Mouse (Mus musculus): ENCODE results near the gene Plcb4. TPM values are rescaled to one million over a fixed set of nuclear protein-coding genes. Genes with fewer than 3 reads are reported as not detected.
A peak's percentile ranks its signal among the peaks of the same experiment; 100 is the strongest.

Plcb4 gene
- polyA plus RNA-seq, 1 experiment from 2014 or later: 19.4 TPM

DNA sequence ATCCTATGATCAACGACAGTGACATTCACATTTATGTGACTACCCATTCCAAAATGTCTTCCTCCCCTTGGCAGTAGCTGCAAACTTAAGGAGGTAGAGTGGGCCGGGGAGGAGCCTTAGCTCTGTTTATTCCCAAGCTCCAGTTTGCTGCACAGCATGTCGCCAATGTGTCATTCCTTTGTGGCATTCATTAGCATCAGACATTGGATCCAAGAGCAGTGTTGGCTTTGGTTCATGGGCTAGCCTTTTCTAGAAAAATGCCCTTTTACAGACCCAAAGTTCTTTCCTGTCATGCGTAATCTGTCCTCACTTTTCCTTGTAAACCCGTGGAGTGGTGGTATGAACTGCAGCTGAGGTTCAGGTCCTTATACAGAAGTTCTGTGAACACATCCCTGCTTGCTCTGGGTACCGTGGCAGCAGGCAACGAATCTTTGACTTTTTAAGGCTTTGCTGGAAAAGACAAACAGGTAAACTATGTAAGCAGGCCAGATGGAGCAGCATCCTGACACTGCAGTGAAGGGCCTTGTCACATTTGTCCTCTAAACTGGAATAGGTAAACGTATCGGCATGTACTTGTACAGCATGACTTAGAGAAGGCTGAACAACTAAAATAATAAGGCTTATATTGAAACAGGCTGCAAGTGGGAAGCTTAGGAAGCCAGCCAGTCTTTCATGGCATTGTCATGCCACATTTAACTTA lies 270.4 kb downstream of the Plcb4 start:
- 0 out of 2 replicates have a peak, but pooled peaks have one; percentile 17 for ATAC-seq
- Histone ChIP-seq H3K4me3 (no peak overlapping the region), H3K9ac (no peak overlapping the region), H3K27me3 (no peaks in the 10 kb centered on the region), H3K4me2 (no peak overlapping the region), H3K9me3 (replicated peaks) (no peaks in the 10 kb centered on the region), H3K4me1 (peaks cover 13% of the 10 kb centered on the region), H3K27ac (no peak overlapping the region), H3K36me3 (ENCODE audit: poor library complexity, severe bottlenecking) (peaks cover 3% of the 10 kb centered on the region; the same call in 1 of the 2 replicates)
- 69% methylated on average over 9 of the region's 9 CpGs for WGBS

DNA sequence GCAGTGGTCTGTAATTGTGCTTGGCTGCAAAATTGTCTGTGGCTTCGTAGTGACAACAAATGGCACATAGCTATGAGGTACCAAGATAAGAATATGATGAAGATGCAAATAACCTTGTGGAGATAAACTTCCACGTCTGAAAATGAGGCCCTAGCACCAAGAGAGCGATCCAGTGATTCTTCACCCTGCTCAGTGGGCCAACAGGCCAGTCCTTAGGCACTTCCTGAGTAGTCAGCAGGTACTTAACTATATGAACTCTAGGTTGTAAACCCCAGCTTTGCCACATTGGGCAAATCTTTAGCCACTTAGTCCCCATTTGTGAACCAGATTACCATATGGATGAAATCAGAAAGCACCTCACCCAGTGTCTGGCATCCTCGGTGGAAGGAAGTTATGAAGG lies 271.9 kb downstream of the Plcb4 start:
- Histone ChIP-seq H3K9ac (no peak overlapping the region), H3K27me3 (no peaks in the 10 kb centered on the region), H3K9me3 (replicated peaks) (no peaks in the 10 kb centered on the region), H3K4me2 (no peak overlapping the region), H3K4me1 (peaks cover 13% of the 10 kb centered on the region), H3K27ac (no peak overlapping the region), H3K36me3 (ENCODE audit: poor library complexity, severe bottlenecking) (peaks cover 3% of the 10 kb centered on the region; the same call in 1 of the 2 replicates), H3K4me3 (no peak overlapping the region)
- WGBS: 93% methylated on average over 4 of the region's 4 CpGs
- ATAC-seq: no peak

DNA sequence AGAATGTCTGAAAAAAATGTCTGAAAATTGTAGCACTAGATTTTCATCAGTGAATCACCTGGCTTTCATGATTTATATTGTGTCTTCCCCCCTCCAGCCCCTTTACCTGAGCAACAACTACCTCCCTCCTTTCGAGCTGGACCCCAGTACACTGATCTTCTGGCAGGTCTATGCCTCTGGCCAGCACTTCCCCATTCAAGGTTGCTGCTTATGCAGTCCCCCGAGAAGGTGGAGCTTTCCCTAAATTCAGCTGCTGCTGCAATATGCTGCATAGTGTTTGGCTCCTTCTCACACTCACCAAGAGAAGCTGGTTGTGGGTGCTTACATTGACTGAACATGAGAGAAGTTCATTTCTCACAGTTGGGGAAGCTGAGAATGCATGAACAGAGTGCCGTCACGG lies 273.8 kb downstream of the Plcb4 start:
- Histone ChIP-seq H3K9me3 (replicated peaks) (no peaks in the 10 kb centered on the region), H3K9ac (no peak overlapping the region), H3K4me1 (0 out of 2 replicates have a peak, but pooled peaks cover 8% of the 10 kb centered on the region), H3K36me3 (ENCODE audit: poor library complexity, severe bottlenecking) (peaks cover 3% of the 10 kb centered on the region; the same call in 1 of the 2 replicates), H3K4me2 (no peak overlapping the region), H3K4me3 (no peak overlapping the region), H3K27ac (no peak overlapping the region), H3K27me3 (no peaks in the 10 kb centered on the region)
- 88% methylated on average over 4 of the region's 4 CpGs for WGBS
- no peak for ATAC-seq

DNA sequence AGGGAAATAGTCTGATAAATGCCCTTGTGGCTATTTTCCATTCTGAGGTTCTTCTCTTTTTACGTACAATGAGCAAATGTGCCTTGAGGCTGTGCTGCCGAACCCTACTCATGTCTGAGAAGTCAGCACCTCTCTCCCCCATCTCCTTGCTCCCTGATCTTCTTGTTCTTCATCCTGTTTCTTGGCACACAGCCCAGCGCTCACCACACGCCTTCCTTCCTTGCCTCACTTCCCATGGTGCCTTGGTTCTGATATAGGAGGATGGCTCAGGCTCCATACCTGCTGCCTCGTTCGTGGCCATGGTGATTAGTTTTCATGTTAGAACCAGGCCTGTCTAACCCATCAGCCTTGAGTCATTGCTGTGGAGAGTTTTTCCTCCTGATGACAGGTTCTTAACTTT lies 277.6 kb downstream of the Plcb4 start:
- Histone ChIP-seq H3K4me2 (no peak overlapping the region), H3K9ac (no peak overlapping the region), H3K27me3 (no peaks in the 10 kb centered on the region), H3K4me3 (no peak overlapping the region), H3K27ac (no peak overlapping the region), H3K9me3 (replicated peaks) (no peaks in the 10 kb centered on the region), H3K36me3 (ENCODE audit: poor library complexity, severe bottlenecking) (peaks cover 3% of the 10 kb centered on the region; the same call in 1 of the 2 replicates), H3K4me1 (no peaks in the 10 kb centered on the region)
- 79% methylated on average over 6 of the region's 6 CpGs for WGBS
- ATAC-seq: no peak

DNA sequence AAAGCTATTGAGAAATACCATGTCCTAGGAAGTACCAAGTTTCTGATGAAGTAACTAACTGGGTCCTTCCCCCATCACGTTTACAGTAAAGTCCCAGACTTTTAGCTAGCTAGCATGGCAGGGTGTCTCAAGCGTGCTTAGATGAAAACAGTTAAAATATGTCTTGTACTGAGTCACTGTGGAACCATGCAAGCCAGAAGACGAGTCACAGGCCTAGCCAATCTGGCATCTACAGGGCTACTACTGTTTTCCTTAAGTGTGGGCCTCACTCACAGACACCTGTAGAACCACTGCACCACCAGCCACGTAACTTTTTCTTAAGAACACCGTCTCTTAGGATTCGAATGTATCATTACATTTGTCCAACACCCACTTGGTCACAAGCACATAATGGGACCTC lies 278.8 kb downstream of the Plcb4 start:
- H3K27me3 ChIP-seq: no peaks in the 10 kb centered on the region
- H3K4me1 ChIP-seq: no peaks in the 10 kb centered on the region
- H3K9me3 ChIP-seq (replicated peaks): no peaks in the 10 kb centered on the region
- 91% methylated on average over 6 of the region's 6 CpGs for WGBS
- no peak for ATAC-seq
- peaks cover 3% of the 10 kb centered on the region; the same call in 1 of the 2 replicates for H3K36me3 ChIP-seq (ENCODE audit: poor library complexity, severe bottlenecking)
- H3K4me2 ChIP-seq: no peak overlapping the region
- H3K27ac ChIP-seq: no peak overlapping the region
- no peak overlapping the region for H3K9ac ChIP-seq
- H3K4me3 ChIP-seq: no peak overlapping the region

DNA sequence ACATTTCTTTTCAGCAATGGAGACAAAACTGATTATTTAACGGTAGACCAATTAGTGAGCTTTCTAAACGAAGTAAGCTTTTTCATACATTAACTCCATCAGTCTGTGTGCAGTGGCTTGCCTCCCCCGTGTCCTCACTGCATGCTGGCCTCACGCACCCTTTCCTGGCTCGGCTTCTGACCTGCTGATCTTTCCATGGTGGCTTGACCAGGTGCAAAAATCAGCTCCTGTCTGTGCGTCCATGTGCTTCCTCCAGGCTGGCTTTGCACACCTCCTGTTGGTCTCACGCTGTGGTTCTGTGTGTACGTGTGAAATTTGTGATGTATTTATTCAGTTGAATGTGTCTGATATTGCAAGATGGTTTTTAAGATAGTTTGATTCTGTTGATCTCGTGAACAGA lies 281.1 kb downstream of the Plcb4 start:
- Histone ChIP-seq H3K9me3 (replicated peaks) (no peaks in the 10 kb centered on the region), H3K9ac (no peak overlapping the region), H3K27ac (no peak overlapping the region), H3K4me2 (no peak overlapping the region), H3K27me3 (no peaks in the 10 kb centered on the region), H3K36me3 (ENCODE audit: poor library complexity, severe bottlenecking) (no peaks in the 10 kb centered on the region; the same call in 1 of the 2 replicates), H3K4me3 (no peak overlapping the region), H3K4me1 (no peaks in the 10 kb centered on the region)
- no peak for ATAC-seq
- WGBS: 77% methylated on average over 9 of the region's 9 CpGs

DNA sequence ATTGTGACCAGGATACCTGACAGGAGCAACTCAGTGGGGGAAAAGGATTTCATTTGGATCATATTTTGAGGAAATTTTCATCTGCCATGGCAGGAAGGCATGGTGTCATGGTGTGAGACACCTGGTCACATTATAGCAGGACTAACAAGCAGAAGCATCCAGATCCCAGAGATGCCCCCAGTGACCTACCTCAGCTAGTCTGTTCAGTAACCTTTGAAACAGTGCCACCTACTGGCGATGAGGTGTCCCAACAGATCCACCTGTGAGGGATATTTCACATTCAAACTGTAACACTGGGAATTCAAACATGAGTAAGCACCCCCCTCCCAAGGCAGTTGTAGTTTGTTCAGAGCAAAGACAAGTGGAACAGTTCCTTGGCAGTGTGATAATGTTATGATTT lies 289.0 kb downstream of the Plcb4 start:
- Histone ChIP-seq H3K9ac (no peak overlapping the region), H3K4me2 (no peak overlapping the region), H3K27me3 (no peaks in the 10 kb centered on the region), H3K4me3 (no peak overlapping the region), H3K4me1 (no peaks in the 10 kb centered on the region), H3K27ac (no peak overlapping the region), H3K36me3 (ENCODE audit: poor library complexity, severe bottlenecking) (peaks cover 15% of the 10 kb centered on the region), H3K9me3 (replicated peaks) (peaks cover 5% of the 10 kb centered on the region)
- no peak for ATAC-seq
- 81% methylated on average over 1 of the region's 1 CpGs for WGBS

DNA sequence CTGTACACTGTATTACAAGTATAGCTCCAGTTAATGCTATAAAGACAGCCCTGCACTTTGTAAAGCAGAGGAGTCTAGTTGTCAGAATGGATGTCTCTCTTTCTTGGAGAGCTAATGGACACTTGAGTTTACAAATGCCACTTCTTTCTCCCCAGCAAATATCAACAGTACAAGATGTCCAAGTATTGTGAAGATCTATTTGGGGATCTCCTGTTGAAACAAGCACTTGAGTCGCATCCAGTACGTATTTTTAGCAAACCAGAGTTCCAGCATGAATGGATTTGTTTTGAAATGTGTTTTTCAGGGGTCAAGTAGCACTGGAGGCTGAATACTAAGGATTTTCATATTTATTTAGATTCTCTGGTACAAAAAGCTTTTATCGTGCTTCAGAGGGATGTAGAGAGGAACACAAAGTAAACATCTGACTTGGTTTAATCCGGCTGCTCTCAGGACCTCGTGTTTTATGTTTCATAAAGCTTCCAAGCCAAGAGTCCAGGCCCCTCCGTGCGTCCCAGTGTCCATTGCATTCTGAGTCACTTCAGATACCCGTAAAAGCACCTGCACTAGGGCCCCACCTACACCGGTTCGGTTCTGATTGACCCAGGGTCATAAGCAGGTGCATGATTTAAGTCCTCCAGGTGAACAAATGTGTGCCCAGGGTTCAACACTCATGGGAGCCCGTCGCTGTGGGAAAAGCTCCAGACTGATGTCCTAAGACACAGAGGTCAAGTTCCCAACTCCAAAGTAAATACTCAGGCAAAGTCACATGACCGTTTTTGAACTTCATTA lies 296.1 kb downstream of the Plcb4 start:
- no peak overlapping the region for H3K4me2 ChIP-seq
- no peak overlapping the region for H3K9ac ChIP-seq
- H3K9me3 ChIP-seq (replicated peaks): no peaks in the 10 kb centered on the region
- no peaks in the 10 kb centered on the region for H3K27me3 ChIP-seq
- no peak overlapping the region for H3K27ac ChIP-seq
- H3K4me3 ChIP-seq: no peak overlapping the region
- peaks cover 14% of the 10 kb centered on the region; the same call in 1 of the 2 replicates for H3K36me3 ChIP-seq (ENCODE audit: poor library complexity, severe bottlenecking)
- 0 out of 2 replicates have a peak, but pooled peaks cover 3% of the 10 kb centered on the region for H3K4me1 ChIP-seq
- no peak for ATAC-seq
- 87% methylated on average over 13 of the region's 13 CpGs for WGBS

DNA sequence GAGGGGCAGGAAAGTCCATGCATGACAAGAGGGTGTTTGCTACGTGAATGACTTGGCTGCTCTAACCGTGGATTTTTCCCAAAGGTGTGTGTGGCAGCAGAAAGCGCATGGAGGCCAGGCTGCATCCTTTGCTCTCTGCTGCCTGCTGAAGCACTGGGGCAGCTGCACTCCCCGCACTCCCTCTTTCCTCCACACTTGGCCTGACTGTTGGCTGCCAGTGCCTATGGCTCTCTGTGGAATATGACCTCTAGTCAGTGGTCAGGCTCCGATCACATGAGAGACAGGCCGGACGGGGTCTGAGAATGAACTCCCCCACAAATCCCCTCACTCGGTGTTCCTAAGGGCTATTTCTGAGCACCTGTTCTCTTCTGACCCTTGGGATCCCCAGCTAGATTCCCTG lies 297.0 kb downstream of the Plcb4 start:
- H3K9ac ChIP-seq: no peak overlapping the region
- peaks cover 11% of the 10 kb centered on the region; the same call in 1 of the 2 replicates for H3K36me3 ChIP-seq (ENCODE audit: poor library complexity, severe bottlenecking)
- H3K4me1 ChIP-seq: 0 out of 2 replicates have a peak, but pooled peaks cover 3% of the 10 kb centered on the region
- H3K4me2 ChIP-seq: no peak overlapping the region
- 91% methylated on average over 8 of the region's 8 CpGs for WGBS
- H3K27me3 ChIP-seq: no peaks in the 10 kb centered on the region
- ATAC-seq: no peak
- no peaks in the 10 kb centered on the region for H3K9me3 ChIP-seq (replicated peaks)
- no peak overlapping the region for H3K27ac ChIP-seq
- no peak overlapping the region for H3K4me3 ChIP-seq

DNA sequence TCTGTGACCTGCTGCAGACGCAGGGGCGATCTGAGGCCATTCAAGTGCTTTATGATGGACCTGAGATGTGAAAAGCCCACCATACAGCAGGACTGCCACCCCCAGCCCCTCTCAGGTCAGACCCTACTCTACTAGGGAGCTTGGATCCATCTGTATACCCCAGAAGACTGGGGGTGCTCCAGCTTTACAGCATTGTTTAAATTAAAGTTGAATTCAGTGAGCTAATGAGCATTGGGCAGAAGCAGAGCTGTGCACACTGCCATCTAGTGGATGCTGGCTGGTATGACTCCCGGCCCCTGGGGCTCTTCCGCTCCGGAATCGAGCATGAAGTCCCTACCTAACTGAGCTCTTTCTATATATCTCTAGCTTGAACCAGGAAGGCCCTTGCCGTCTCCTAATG lies 298.9 kb downstream of the Plcb4 start:
- no peak overlapping the region for H3K4me2 ChIP-seq
- peaks cover 8% of the 10 kb centered on the region; the same call in 1 of the 2 replicates for H3K36me3 ChIP-seq (ENCODE audit: poor library complexity, severe bottlenecking)
- WGBS: 30% methylated on average over 7 of the region's 7 CpGs
- 0 out of 2 replicates have a peak, but pooled peaks cover 3% of the 10 kb centered on the region for H3K4me1 ChIP-seq
- H3K9ac ChIP-seq: no peak overlapping the region
- H3K27me3 ChIP-seq: no peaks in the 10 kb centered on the region
- no peaks in the 10 kb centered on the region for H3K9me3 ChIP-seq (replicated peaks)
- peak; percentile 91 for ATAC-seq
- no peak overlapping the region for H3K4me3 ChIP-seq
- no peak overlapping the region for H3K27ac ChIP-seq

DNA sequence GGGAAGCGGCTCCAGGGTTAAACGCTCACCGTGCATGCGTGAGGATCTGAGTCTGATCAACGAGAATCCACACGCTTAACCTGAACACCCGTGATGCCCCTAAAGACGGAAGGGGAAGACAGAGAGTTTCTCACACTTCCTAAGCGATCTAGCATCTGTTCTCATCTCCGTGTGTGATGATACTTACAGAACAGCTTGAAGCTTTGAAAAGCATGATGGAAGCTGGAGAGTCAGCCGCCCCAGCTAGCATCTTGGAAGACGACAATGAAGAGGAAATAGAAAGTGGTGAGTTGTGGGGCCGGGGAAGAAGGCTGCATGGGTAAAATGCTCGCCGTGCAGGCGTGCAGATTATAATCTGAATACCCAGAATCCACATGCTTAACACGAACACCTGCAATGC lies 299.6 kb downstream of the Plcb4 start:
- H3K9ac ChIP-seq: no peak overlapping the region
- H3K27ac ChIP-seq: no peak overlapping the region
- H3K27me3 ChIP-seq: no peaks in the 10 kb centered on the region
- WGBS: 92% methylated on average over 17 of the region's 17 CpGs
- 0 out of 2 replicates have a peak, but pooled peaks cover 3% of the 10 kb centered on the region for H3K4me1 ChIP-seq
- no peak overlapping the region for H3K4me3 ChIP-seq
- H3K36me3 ChIP-seq (ENCODE audit: poor library complexity, severe bottlenecking): peaks cover 13% of the 10 kb centered on the region; the same call in 1 of the 2 replicates
- no peak for ATAC-seq
- no peak overlapping the region for H3K4me2 ChIP-seq
- H3K9me3 ChIP-seq (replicated peaks): no peaks in the 10 kb centered on the region

DNA sequence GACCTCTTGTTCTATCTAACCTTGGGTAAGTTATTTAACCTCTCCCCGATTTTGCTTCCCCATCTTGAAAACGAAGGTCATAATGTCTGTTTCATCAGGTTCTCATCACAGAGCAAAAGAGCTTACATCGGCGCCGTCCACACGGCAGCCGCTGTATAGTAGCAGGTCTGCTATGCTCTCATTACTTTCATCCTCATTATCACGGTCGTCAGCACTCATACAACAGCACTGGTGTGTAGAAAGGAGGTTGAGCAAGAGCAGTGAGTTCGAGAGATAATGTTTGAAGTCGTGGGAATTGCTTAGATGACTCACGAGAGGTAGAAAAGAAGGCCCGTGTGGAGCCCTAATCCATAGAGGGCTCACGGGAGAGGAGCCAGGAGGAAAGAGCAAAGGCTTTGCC lies 304.3 kb downstream of the Plcb4 start:
- no peak for ATAC-seq
- no peaks in the 10 kb centered on the region for H3K27me3 ChIP-seq

More for the DNA sequence above, 304.3 kb downstream of the Plcb4 start:
- no peak overlapping the region for H3K9ac ChIP-seq
- no peak overlapping the region for H3K27ac ChIP-seq
- 75% methylated on average over 14 of the region's 14 CpGs for WGBS
- H3K4me1 ChIP-seq: peaks cover 6% of the 10 kb centered on the region; the same call in 1 of the 2 replicates
- peaks cover 5% of the 10 kb centered on the region; the same call in 1 of the 2 replicates for H3K36me3 ChIP-seq (ENCODE audit: poor library complexity, severe bottlenecking)
- H3K4me3 ChIP-seq: no peak overlapping the region
- H3K9me3 ChIP-seq (replicated peaks): no peaks in the 10 kb centered on the region
- no peak overlapping the region for H3K4me2 ChIP-seq

Data from forebrain, embryonic 13.5 days (tissue).